ENCODE assay signal across 11 mouse cellular contexts in the genomic region with DNA sequence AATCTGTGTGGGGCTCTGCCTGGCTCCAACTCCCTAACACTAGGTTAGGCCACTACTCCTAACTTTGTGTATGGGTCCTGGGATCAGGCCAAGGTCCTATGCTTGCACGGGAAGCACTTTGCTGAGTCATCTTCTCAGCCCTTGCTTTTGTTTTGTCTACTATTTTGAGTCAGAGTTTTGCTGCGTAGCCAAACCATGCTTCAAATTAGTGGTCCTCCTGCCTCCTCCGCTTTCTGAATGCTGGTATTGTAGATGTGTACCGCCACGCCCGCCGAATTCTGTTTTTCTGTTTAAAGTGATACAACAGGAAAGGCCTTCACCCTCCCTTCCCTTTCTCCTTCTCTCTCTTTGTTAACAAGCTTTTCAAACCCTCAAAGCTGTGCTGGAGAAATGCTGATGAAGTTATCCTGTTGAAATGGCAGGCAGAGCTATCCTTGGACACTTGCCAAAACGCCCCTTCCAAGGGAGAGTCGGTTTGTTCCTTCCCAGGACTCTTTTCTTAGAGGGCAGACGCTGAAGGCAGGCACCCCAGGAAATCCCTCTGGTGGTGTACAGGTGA. TPM values are rescaled to one million over a fixed set of nuclear protein-coding genes. Genes with fewer than 3 reads are reported as not detected.
A peak's percentile ranks its signal among the peaks of the same experiment; 100 is the strongest.
DNase-seq lines count a peak whose midpoint lies in the region; ATAC-seq lines count a peak whose summit lies in the region.
"Had no signal": no experiment of that assay in that cellular context is flagged by ENCODE, and none has a peak within 500 bp of the region (broad histone marks: within the 10 kb centered on the region; RNA-seq: fewer than 3 reads in every experiment).

No protein-coding gene starts in this region.

- ATAC-seq in lung, embryonic 15.5 days (ENCODE audit: borderline replicate concordance, extremely low read depth, low FRiP score, low TSS enrichment) = peak; percentile 52; the same call in 1 of the 2 replicates
- ATAC-seq in midbrain, embryonic 14.5 days (ENCODE audit: low FRiP score, low TSS enrichment) = peak; percentile 24; the same call in 1 of the 2 replicates

- no peak overlapping the region for H3K4me2 ChIP-seq in lung, embryonic 15.5 days
- H3K4me2 ChIP-seq in midbrain, embryonic 14.5 days (ENCODE audit: low read length) = no peak overlapping the region; the same call in none of the 2 replicates
- H3K4me2 ChIP-seq: stomach, embryonic 15.5 days had no signal

- peak; percentile 39 to 50 for DNase-seq in cerebellum, postnatal 10 days
- DNase-seq in cerebellum, postnatal 36 days = no peak
- DNase-seq in lung, adult 18-20 months = no peak
- peak; percentile 59 for DNase-seq in brain, adult 2 months (ENCODE audit: low read depth, low spot score)
- DNase-seq in midbrain, embryonic 14.5 days = peak; percentile 85
- DNase-seq in cerebellum, adult 9-11 months = no peak
- no peak for DNase-seq in left cerebral cortex, adult 9 months (ENCODE audit: low spot score in 2 of 2)
- DNase-seq: gastrocnemius, postnatal 36 days had no signal

- peaks cover 10% of the 10 kb centered on the region for H3K4me1 ChIP-seq in lung, embryonic 15.5 days
- 0 out of 2 replicates have a peak, but pooled peaks cover 7% of the 10 kb centered on the region for H3K4me1 ChIP-seq in midbrain, embryonic 14.5 days (ENCODE audit: control insufficient read depth, insufficient read depth, low read length)
- H3K4me1 ChIP-seq: stomach, embryonic 15.5 days had no signal

- H3K9ac ChIP-seq in lung, embryonic 15.5 days = no peak overlapping the region
- no peak overlapping the region for H3K9ac ChIP-seq in midbrain, embryonic 14.5 days (replicated peaks; ENCODE audit: low read length)
- H3K9ac ChIP-seq: stomach, embryonic 15.5 days had no signal

- H3K27me3 ChIP-seq in lung, embryonic 15.5 days = no peaks in the 10 kb centered on the region
- peaks cover 23% of the 10 kb centered on the region for H3K27me3 ChIP-seq in midbrain, embryonic 14.5 days (ENCODE audit: control insufficient read depth, insufficient read depth, low read length)
- H3K27me3 ChIP-seq: stomach, embryonic 15.5 days had no signal

- no peaks in the 10 kb centered on the region for H3K36me3 ChIP-seq in lung, embryonic 15.5 days
- no peaks in the 10 kb centered on the region for H3K36me3 ChIP-seq in midbrain, embryonic 14.5 days (ENCODE audit: control insufficient read depth, insufficient read depth, low read length)
- H3K36me3 ChIP-seq: stomach, embryonic 15.5 days had no signal

- no peak overlapping the region for H3K27ac ChIP-seq in lung, embryonic 15.5 days
- no peak overlapping the region for H3K27ac ChIP-seq in midbrain, embryonic 14.5 days (replicated peaks; ENCODE audit: low read depth, low read length)
- H3K27ac ChIP-seq: stomach, embryonic 15.5 days had no signal

- no peaks in the 10 kb centered on the region for H3K9me3 ChIP-seq in lung, embryonic 15.5 days
- no peaks in the 10 kb centered on the region for H3K9me3 ChIP-seq in midbrain, embryonic 14.5 days (ENCODE audit: control insufficient read depth, low read length)
- H3K9me3 ChIP-seq: stomach, embryonic 15.5 days had no signal

- H3K4me3 ChIP-seq in lung, embryonic 15.5 days = no peak overlapping the region
- H3K4me3 ChIP-seq in midbrain, embryonic 14.5 days (replicated peaks; ENCODE audit: low read depth, low read length) = no peak overlapping the region
- H3K4me3 ChIP-seq: stomach, embryonic 15.5 days had no signal

- WGBS in lung, embryonic 15.5 days = 40% methylated on average over 10 of the region's 10 CpGs
- WGBS in midbrain, embryonic 14.5 days = 15% methylated on average over 10 of the region's 10 CpGs

RNA-seq across cellular contexts. Expression of a gene that starts 49.1 kb away (rescaled TPM):
- 0.04 TPM in 1 of 2 replicates, not detected in the other for polyA plus RNA-seq in lung, embryonic 15.5 days (2015; fragmentation: Nextera tagmentation; extraction: Ambion mirVana)
- polyA plus RNA-seq in midbrain, embryonic 14.5 days (2014; fragmentation: Nextera tagmentation; extraction: Ambion mirVana) = not detected in 2 replicates
- polyA plus RNA-seq: C2C12 had no signal

RNA-seq across cellular contexts. Expression of a gene that starts 57.9 kb away (rescaled TPM):
- polyA plus RNA-seq in lung, embryonic 15.5 days (2015; fragmentation: Nextera tagmentation; extraction: Ambion mirVana) = 1.7 and 2.2 TPM in 2 replicates
- 5.0 and 6.7 TPM in 2 replicates for polyA plus RNA-seq in midbrain, embryonic 14.5 days (2014; fragmentation: Nextera tagmentation; extraction: Ambion mirVana)

Comparison
In these comparisons a context has a peak if more than half of its experiments do, and no peak if none do; other contexts are left out.
1. DNase-seq: peak in cerebellum, postnatal 10 days (2 of 2), brain, adult 2 months (single experiment) and midbrain, embryonic 14.5 days (single experiment); none in cerebellum, postnatal 36 days (0 of 2), lung, adult 18-20 months (0 of 2), cerebellum, adult 9-11 months (single experiment) and left cerebral cortex, adult 9 months (0 of 2).